Mouse (Mus musculus): ENCODE data around the gene Unc93b1.

GRCm38 (mm10) chr19:3983527-3984200, 48.7 kb downstream of the Unc93b1 start:
- no peak for TF ChIP-seq POLR2A (IDR thresholded peaks at IDR 0.05; ENCODE audit: control insufficient read depth, low read depth, low read length)
- no peak for TF ChIP-seq CTCF (IDR thresholded peaks at IDR 0.05; ENCODE audit: control insufficient read depth, insufficient read depth, insufficient replicate concordance, low read depth, low read length)

Data from testis, adult 2 months (tissue).